Mouse (Mus musculus) liver, adult 2 months (tissue): ENCODE data around the gene Amigo3.

Experiments
- CTCF ChIP-seq: fragments of 200-500 bp; IDR thresholded peaks from 2 replicates; pipeline ENCODE4 v1.5.1; 2011; ENCODE audit warnings: low read depth, low read length, control low read depth
- POLR2A ChIP-seq: fragments of 200-500 bp; IDR thresholded peaks from 2 replicates; pipeline ENCODE4 v1.6.1; 2011; ENCODE audit warnings: low read length, control low read depth; ENCODE audit not compliant: insufficient read depth; ENCODE audit errors: extremely low read depth

GRCm38 (mm10) chr9:108065491-108066011 lies 12.6 kb downstream of the Amigo3 start:
- TF ChIP-seq POLR2A (no peak), CTCF (peak; percentile 75)
